ENCODE assay signal across 26 mouse cellular contexts in the genomic region with DNA sequence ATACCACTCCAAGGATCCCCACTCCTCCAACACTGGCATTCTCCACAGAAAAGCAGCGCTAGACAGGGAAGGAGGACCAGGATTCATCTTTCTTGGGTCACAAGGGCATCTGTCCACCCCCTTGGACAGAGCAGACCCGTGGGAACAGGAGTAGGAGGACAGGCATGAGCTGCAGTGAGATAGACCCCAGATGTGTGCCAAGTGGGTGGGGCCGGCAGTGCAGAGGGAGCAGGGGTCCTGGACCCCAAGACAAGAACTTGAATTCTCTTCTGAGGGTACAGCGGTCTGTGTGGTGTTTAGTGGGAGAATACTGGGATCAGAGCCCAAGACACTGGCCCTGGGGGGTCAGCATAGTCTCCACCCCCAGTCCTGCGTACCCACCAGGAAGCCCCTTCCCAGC.
DNase-seq lines count a peak whose midpoint lies in the region; ATAC-seq and TF ChIP-seq lines count a peak whose summit lies in the region.
"Had no signal": no experiment of that assay in that cellular context is flagged by ENCODE, and none has a peak within 500 bp of the region (broad histone marks: within the 10 kb centered on the region; RNA-seq: fewer than 3 reads in every experiment).

No protein-coding gene starts in this region.

- ATAC-seq in lung, embryonic 14.5 days (ENCODE audit: insufficient read depth): 0 out of 2 replicates have a peak, but pooled peaks have one; percentile 7
- peak; percentile 6; the same call in 1 of the 2 replicates for ATAC-seq in embryonic facial prominence, embryonic 14.5 days (ENCODE audit: low read depth)
- ATAC-seq in limb, embryonic 15.5 days (ENCODE audit: insufficient number of reproducible peaks, low FRiP score, low TSS enrichment, low read depth): peak; percentile 3; the same call in 1 of the 2 replicates
- ATAC-seq: forebrain, embryonic 16.5 days; intestine, postnatal 0 days had no signal

- H3K79me2 ChIP-seq in heart, adult 2 months (replicated peaks; ENCODE audit: control insufficient read depth, insufficient read depth, low read length): no peaks in the 10 kb centered on the region

- DNase-seq in heart, embryonic 10.5 days (ENCODE audit: low spot score): no peak
- no peak for DNase-seq in heart, adult 2 months
- no peak for DNase-seq in lung, embryonic 14.5 days
- no peak for DNase-seq in lung, postnatal 25 days (ENCODE audit: low spot score)
- no peak for DNase-seq in embryonic facial prominence, embryonic 14.5 days (ENCODE audit: low spot score)
- no peak for DNase-seq in gastrocnemius, postnatal 36 days
- DNase-seq: adrenal gland, postnatal 14 days; cerebellum, adult 11-12 months; cerebellum, adult 9-11 months; embryo, embryonic 11 days; gastrocnemius, adult 2 months; liver, embryonic 13.5 days; lung, adult 18-20 months; lung, postnatal 36 days; midbrain, embryonic 14.5 days; retina, postnatal 1 day; right cerebral cortex, postnatal 14 days had no signal

- TF ChIP-seq EP300 in heart, adult 2 months (IDR thresholded peaks at IDR 0.05; ENCODE audit: insufficient read depth, low read depth, low read length): no peak

- no peaks in the 10 kb centered on the region for H3K9me3 ChIP-seq in heart, embryonic 10.5 days
- no peaks in the 10 kb centered on the region for H3K9me3 ChIP-seq in lung, embryonic 14.5 days (ENCODE audit: low read depth, low read length)
- H3K9me3 ChIP-seq in embryonic facial prominence, embryonic 14.5 days (ENCODE audit: control insufficient read depth, low read length): no peaks in the 10 kb centered on the region
- no peaks in the 10 kb centered on the region for H3K9me3 ChIP-seq in limb, embryonic 15.5 days
- H3K9me3 ChIP-seq: heart, embryonic 12.5 days; limb, embryonic 12.5 days; liver, embryonic 13.5 days; megakaryocyte, embryonic 14.5 days; neural tube, embryonic 15.5 days had no signal

- no peak for TF ChIP-seq CTCF in heart, adult 2 months (IDR thresholded peaks at IDR 0.05)
- no peak for TF ChIP-seq CTCF in lung, embryonic 14.5 days (IDR thresholded peaks at IDR 0.05; ENCODE audit: low read depth)

- H3K9ac ChIP-seq in heart, adult 2 months (ENCODE audit: low read depth, low read length): no peak overlapping the region
- H3K9ac ChIP-seq in lung, embryonic 14.5 days: no peak overlapping the region
- no peak overlapping the region for H3K9ac ChIP-seq in embryonic facial prominence, embryonic 14.5 days (ENCODE audit: low read depth, low read length)
- H3K9ac ChIP-seq in limb, embryonic 15.5 days: no peak overlapping the region
- H3K9ac ChIP-seq: heart, embryonic 12.5 days; hindbrain, embryonic 14.5 days; limb, embryonic 12.5 days; liver, embryonic 13.5 days; neural tube, embryonic 15.5 days had no signal

- no peak overlapping the region for H3K4me3 ChIP-seq in heart, embryonic 10.5 days
- no peak overlapping the region for H3K4me3 ChIP-seq in heart, adult 2 months
- no peak overlapping the region for H3K4me3 ChIP-seq in lung, embryonic 14.5 days (ENCODE audit: low read depth, low read length)
- no peak overlapping the region for H3K4me3 ChIP-seq in embryonic facial prominence, embryonic 14.5 days (ENCODE audit: low read depth, low read length)
- no peak overlapping the region for H3K4me3 ChIP-seq in limb, embryonic 15.5 days
- H3K4me3 ChIP-seq: gastrocnemius, adult 2 months; heart, embryonic 12.5 days; limb, embryonic 12.5 days; liver, embryonic 13.5 days; megakaryocyte, embryonic 14.5 days; neural tube, embryonic 15.5 days had no signal

- peak overlapping the region; percentile 42; the same call in 1 of the 2 replicates for H3K27ac ChIP-seq in heart, embryonic 10.5 days
- H3K27ac ChIP-seq in heart, adult 2 months: no peak overlapping the region
- no peak overlapping the region for H3K27ac ChIP-seq in lung, embryonic 14.5 days (ENCODE audit: low read depth)
- no peak overlapping the region; the same call in 1 of the 2 replicates for H3K27ac ChIP-seq in embryonic facial prominence, embryonic 14.5 days (replicated peaks; ENCODE audit: low read depth, low read length)
- H3K27ac ChIP-seq in limb, embryonic 15.5 days: peak overlapping the region; percentile 76
- H3K27ac ChIP-seq: hindbrain, embryonic 14.5 days; kidney, postnatal 0 days; liver, embryonic 13.5 days; neural tube, embryonic 15.5 days had no signal

- H3K36me3 ChIP-seq in heart, embryonic 10.5 days: no peaks in the 10 kb centered on the region
- no peaks in the 10 kb centered on the region for H3K36me3 ChIP-seq in heart, adult 2 months (ENCODE audit: control insufficient read depth, insufficient read depth, low read length)
- H3K36me3 ChIP-seq in lung, embryonic 14.5 days (ENCODE audit: insufficient read depth): no peaks in the 10 kb centered on the region
- H3K36me3 ChIP-seq in embryonic facial prominence, embryonic 14.5 days (ENCODE audit: control insufficient read depth, insufficient read depth, low read length): no peaks in the 10 kb centered on the region
- H3K36me3 ChIP-seq in limb, embryonic 15.5 days: no peaks in the 10 kb centered on the region
- H3K36me3 ChIP-seq: heart, embryonic 12.5 days; limb, embryonic 12.5 days; liver, embryonic 13.5 days; neural tube, embryonic 15.5 days had no signal

- WGBS in heart, embryonic 10.5 days: 74% methylated on average over 5 of the region's 5 CpGs
- 78% methylated on average over 5 of the region's 5 CpGs for WGBS in heart, adult 2 months
- WGBS in lung, embryonic 14.5 days: 58% methylated on average over 5 of the region's 5 CpGs
- 76% methylated on average over 5 of the region's 5 CpGs for WGBS in embryonic facial prominence, embryonic 14.5 days
- WGBS in limb, embryonic 15.5 days: 73% methylated on average over 5 of the region's 5 CpGs

- intact Hi-C loops in heart, adult 2 months (cut with DNase I): no loop called here
- intact Hi-C loops in gastrocnemius, postnatal 36 days (cut with DNase I): no loop called here

- peaks cover 17% of the 10 kb centered on the region for H3K27me3 ChIP-seq in heart, embryonic 10.5 days (ENCODE audit: insufficient read depth, poor library complexity, severe bottlenecking)
- H3K27me3 ChIP-seq in heart, adult 2 months (ENCODE audit: control insufficient read depth, insufficient read depth, low read length): no peaks in the 10 kb centered on the region
- H3K27me3 ChIP-seq in lung, embryonic 14.5 days (ENCODE audit: insufficient read depth, low read length): no peaks in the 10 kb centered on the region
- H3K27me3 ChIP-seq in embryonic facial prominence, embryonic 14.5 days (replicated peaks; ENCODE audit: control insufficient read depth, insufficient read depth, low read length): no peaks in the 10 kb centered on the region
- H3K27me3 ChIP-seq in limb, embryonic 15.5 days: no peaks in the 10 kb centered on the region
- H3K27me3 ChIP-seq: limb, embryonic 12.5 days; neural tube, embryonic 15.5 days had no signal

- TF ChIP-seq POLR2A in heart, adult 2 months (IDR thresholded peaks at IDR 0.05; ENCODE audit: insufficient read depth, low read depth, low read length): no peak

- H3K4me2 ChIP-seq in lung, embryonic 14.5 days: no peak overlapping the region
- H3K4me2 ChIP-seq in embryonic facial prominence, embryonic 14.5 days (ENCODE audit: low read depth, low read length): no peak overlapping the region
- H3K4me2 ChIP-seq in limb, embryonic 15.5 days: no peak overlapping the region
- H3K4me2 ChIP-seq: heart, embryonic 12.5 days; hindbrain, embryonic 14.5 days; limb, embryonic 12.5 days; liver, embryonic 13.5 days; neural tube, embryonic 15.5 days had no signal

- peaks cover 41% of the 10 kb centered on the region for H3K4me1 ChIP-seq in heart, embryonic 10.5 days
- peaks cover 5% of the 10 kb centered on the region; the same call in 1 of the 2 replicates for H3K4me1 ChIP-seq in heart, adult 2 months (ENCODE audit: control insufficient read depth, insufficient read depth, low read length)
- H3K4me1 ChIP-seq in lung, embryonic 14.5 days (ENCODE audit: insufficient read depth): peaks cover 15% of the 10 kb centered on the region
- peaks cover 27% of the 10 kb centered on the region for H3K4me1 ChIP-seq in embryonic facial prominence, embryonic 14.5 days (ENCODE audit: control insufficient read depth, insufficient read depth, low read length)
- peaks cover 63% of the 10 kb centered on the region for H3K4me1 ChIP-seq in limb, embryonic 15.5 days

Comparison
In these comparisons a context has a peak if more than half of its experiments do, and no peak if none do; other contexts are left out.
1. H3K27ac ChIP-seq: peak in heart, embryonic 10.5 days (single experiment) and limb, embryonic 15.5 days (single experiment); none in heart, adult 2 months (single experiment), lung, embryonic 14.5 days (single experiment) and embryonic facial prominence, embryonic 14.5 days (single experiment).
2. Peak in every context shown above with its lines, with median percentiles within 50 percentile points of each other: ATAC-seq.